Mouse (Mus musculus): ENCODE data around the gene 9930111J21Rik2.
"Not testable (repeated sequence)": the region's sequence is repeated elsewhere in the genome, so short reads cannot be mapped to it uniquely, and the experiment has no call there.

9930111J21Rik2 gene

DNA sequence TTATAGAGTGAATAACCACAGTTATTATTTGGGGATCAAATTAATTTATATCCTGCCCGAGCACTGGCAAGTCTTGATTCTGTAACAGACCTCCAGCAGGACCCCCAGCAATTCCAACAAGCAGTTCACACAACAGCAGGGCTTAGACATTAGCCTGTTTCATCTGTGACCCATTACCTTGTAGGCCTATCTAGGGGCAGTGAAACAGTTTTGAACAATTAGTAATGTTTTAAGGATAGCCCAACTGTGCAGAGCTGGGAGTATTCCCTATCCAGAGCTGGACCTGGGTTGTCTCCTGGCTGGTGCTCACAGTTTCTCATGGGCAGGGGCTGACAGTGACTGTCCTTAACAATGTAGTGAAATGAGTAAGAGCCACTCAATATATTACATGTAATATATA lies 26.0 kb upstream of the 9930111J21Rik2 start:
- DNase-seq (ENCODE audit: low spot score in 2 of 2), result peak in 1 of 2 experiments; percentile 37

DNA sequence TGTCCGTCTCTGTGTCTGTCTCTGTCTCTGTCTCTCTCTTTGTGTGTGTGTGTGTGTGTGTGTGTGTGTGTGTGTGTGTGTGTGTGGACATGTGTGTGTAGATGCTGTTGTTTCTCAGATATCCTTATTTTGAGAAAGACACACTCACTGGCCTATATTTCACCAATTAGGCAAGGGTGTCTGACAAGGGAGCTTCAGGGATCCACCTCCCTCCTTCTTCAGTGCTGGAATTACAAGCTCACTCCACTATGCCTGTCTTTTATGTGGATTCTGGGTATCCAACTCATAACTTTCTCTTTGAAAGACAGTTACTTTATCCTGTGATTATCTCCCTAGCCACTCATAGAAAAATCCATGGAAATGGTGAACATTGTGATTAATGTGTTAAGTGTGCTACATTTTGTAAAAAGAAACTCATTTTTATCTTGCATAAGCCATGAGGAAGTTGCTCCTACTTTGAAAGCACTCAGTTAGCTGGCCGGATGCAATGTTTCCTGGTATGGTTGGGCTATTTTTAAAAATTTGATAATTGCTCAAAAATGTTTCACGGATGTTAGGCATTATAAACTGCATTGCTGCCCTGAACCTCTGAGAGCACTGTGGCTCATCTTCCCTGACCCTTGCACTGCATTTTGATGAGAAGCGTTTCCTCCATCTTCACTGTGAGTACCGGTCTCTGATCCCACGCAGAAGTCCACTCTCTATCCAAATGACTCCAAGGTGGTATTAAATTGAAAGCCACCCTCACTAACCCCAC lies 25.1 kb upstream of the 9930111J21Rik2 start, which contains the start of gene Ifi47:
TSS of gene Ifi47 (plus strand) at position 587 of the 757 bp plus-strand sequence.
- peak in 1 of 2 experiments; percentile 52 for DNase-seq (ENCODE audit: low spot score in 2 of 2)

DNA sequence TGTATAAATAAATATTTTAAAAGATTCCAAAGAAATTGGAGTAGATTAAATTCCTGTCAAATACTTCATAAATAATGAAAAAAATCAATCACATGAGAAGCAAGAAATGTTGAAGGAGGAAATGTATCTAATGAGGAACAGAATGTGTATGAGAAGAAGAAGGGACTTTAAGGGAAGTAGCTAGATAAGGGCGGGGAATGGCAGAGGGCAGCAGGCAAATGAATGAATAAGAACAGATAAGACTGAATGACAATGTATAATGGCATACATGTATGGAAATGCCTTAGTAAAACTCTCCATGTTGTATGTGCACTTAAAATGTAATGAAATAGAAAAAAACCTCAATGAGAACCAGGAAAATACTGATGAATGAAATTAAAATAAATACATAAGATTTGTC lies 17.3 kb upstream of the 9930111J21Rik2 start:
- DNase-seq (ENCODE audit: low spot score in 2 of 2), result no peak

DNA sequence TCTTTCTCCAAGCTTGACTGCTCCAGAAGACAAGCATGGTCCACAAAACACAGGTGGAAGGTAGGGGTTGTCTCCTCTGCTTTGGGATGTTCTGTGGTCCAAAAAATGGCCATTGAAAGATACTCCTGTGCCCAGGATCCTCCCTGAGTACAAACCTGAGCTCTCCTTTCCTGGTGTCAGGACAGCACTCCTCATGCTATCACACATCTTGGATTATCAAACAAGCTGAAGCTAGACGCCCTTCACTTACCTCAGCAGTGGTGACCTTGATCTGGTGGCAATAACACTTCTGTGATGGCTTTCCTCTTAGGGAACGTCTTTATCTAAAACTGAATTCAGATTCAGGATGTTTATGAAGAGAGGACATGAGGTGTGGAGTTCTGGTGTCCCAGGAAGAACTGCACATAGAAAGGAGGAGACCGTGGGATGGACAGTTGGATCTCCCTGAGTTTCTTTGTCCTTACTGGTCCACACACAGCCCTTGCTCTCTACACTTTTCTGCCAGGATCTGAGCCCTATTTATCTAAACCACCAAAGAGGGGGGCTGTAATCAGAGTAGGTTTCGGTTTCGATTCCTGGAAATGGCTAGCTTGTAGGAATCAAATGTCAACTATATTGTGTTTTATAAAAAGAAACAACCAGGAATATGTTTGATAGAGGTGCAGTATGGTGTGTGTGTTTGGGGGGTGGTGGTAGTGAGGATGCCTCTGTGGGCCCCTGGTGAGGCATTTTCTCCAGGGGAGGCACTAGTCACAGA lies 12.8 kb upstream of the 9930111J21Rik2 start, which contains the start of gene Tgtp2:
TSS of gene Tgtp2 (minus strand) at position 494 of the 757 bp plus-strand sequence.
- not testable (repeated sequence) for DNase-seq (ENCODE audit: low spot score in 2 of 2)

DNA sequence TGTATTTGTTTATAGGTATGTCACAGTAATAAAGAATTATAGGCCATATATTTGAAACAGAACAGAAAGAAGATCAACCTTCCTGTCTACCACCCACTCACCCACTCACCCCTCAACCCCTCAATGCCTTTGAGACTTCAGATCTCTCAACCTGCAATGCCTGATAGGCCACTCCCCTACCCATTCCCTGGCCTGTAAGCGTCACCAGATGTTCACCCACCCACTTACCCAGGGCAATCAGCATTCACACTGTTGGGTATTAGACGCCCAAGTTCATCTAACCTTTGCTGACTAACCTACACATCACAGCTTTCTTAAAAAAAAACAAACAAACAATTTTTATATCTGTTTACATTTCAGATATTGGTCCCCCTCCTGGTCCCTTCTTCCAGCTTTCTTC lies 10.8 kb upstream of the 9930111J21Rik2 start:
- not testable (repeated sequence) for DNase-seq (ENCODE audit: low spot score in 2 of 2)

DNA sequence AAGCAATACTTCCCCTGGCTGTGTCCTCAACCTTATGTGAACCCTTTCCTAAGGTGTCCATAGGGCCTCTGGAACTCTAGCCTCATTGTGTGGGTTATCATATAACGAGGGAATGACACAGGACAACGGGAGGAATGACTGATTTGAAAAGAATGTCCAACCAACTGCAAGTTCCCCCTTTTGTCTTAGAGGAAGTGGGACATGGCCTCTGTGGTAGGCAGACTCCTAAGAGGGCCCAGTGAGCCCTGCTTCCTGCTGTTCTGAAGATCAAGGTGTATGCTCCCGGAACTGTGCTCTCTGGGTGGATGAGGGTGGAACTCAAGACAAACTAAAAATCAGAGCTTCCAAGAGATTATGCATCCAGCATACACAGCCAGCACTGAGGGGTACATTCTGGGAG lies 9.0 kb upstream of the 9930111J21Rik2 start:
- DNase-seq (ENCODE audit: low spot score in 2 of 2), result not testable (repeated sequence)

DNA sequence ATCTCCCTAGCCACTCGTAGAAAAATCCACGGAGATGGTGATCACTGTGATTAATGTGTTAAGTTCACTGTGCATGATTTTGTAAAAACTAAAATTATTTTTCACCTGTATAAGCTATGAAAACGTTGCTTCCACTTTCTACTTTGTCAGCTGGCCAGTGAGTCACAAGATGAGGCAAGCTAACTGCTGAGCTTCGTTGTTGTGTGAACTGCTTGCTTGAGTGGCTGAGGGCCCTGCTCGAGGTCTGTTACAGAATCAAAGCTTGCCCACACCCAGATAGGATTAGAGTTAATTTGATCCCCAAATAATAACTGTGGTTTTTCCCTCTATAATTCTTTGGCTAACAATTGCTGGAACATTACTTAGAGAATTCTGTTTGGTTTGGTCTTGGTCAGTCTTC lies 852 bp upstream of the 9930111J21Rik2 start:
- not testable (repeated sequence) for DNase-seq (ENCODE audit: low spot score in 2 of 2)

DNA sequence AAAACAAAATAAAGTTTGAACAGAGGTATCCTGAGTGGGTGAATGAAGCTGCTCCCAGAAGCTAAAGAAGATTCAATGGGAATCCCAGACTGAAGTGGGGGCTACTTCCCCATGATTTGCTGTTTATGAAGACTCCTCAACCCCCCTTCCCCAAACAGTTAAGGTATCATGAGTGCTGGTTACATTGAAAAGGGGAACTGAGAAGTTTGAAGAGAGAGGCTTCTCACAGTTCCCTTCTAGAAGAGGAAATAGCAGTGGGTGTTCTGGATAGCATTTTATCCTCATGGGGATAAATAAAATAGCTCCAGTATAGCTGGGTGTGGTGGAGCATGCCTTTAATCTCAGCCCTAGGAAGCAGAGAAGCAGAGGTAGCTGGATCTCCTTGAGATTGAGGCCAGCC lies 978 bp downstream of the 9930111J21Rik2 start:
- not testable (repeated sequence) for DNase-seq (ENCODE audit: low spot score in 2 of 2)

DNA sequence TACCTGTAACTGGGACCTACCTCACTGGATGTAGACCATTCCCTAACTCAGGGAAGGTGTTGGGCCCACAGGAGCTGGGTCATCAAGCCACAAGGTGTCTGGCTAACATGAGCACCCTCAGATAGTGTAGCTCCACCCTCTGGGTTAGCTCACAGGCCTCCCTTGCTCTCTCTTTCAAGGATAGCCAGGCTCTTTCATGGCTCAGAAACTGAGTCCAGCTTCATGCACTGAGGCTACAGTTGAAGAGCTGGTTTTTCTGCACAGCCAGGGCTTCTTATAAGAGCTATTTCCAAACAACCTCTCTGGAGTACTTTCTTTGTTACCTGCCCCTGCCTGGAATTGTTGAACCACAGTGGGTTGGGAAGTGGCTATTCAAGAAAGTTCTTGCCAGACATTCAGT lies 39.0 kb downstream of the 9930111J21Rik2 start:
- not testable (repeated sequence) for DNase-seq (ENCODE audit: low spot score in 2 of 2)

DNA sequence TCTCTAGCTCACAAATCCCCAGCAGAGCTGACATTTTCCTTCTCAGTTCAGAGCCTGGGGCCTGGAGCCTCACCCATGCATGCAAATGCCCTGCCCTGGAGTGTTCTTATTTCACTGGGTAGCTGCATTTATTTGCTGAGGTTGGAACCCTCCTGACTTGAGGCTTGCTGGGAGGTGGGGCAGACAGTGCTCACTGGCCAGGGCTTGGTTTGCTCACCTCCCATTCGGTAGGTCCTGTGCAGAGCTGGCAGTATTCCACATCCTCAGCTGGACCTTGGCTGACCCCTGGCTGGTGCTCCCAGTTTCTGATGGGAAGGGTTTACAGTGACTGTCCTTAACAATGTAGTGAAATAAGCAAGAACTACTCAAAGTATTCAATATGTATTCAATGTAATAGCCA lies 44.3 kb downstream of the 9930111J21Rik2 start:
- DNase-seq (ENCODE audit: low spot score in 2 of 2), result not testable (repeated sequence)

DNA sequence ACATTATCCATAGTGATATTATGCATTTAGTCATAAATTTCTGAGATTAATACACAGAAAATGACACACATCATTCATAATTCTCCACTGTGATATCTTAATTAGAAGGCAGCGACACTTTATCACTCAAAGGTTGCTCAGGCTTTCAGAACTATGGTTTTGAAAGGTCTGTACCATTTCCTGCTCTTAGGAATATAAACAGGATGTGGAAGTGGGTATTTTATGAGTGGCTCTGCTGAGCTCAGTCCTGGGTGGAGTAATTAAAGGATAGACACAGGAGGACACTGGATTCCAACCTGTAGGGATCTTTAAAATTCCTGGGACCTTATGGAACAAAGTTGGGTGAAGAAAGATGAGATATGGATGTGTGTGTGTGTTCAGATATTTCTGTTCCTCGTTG lies 44.7 kb downstream of the 9930111J21Rik2 start:
- not testable (repeated sequence) for DNase-seq (ENCODE audit: low spot score in 2 of 2)

DNA sequence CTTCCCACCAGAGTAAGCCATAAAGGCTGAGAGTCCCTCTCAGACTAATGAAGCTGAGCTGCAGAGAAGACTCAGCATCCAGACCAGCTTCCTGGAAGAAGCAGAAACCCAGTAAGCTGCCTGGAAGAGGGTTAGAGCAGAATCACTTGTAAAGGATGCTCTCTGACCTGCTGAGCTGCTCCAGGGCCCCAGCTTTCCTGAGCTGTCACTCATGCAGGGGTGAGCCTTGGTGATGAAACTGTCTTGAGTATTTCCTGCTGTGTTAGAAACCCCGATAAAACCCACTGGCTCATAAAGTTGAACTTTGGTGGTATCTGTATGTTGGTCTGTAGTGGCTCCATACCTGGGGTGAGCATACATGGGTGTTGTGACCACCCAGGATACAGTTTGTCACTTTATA lies 50.6 kb downstream of the 9930111J21Rik2 start:
- not testable (repeated sequence) for DNase-seq (ENCODE audit: low spot score in 2 of 2)

DNA sequence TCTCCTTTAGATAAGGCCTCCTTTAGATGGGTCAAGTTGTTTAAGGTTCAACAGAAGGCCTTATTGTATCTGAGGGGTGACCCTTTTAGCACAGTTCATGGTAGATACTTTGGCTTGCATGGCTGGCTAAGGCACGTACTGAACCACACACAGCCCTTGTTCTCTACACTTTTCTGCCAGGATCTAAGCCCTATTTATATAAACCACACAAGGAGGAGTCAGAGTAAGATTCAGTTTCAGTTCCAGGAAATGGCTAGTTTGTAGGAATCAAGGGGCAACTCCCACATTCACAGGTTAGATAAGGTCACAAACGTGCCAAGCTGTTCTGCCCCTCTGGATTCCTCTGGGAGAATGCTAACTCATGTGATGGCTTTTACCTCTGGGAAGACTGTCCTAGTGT lies 57.0 kb downstream of the 9930111J21Rik2 start, which contains the start of gene Tgtp1:
TSS of gene Tgtp1 (minus strand) at position 155 of the 400 bp plus-strand sequence.
- not testable (repeated sequence) for DNase-seq (ENCODE audit: low spot score in 2 of 2)

DNA sequence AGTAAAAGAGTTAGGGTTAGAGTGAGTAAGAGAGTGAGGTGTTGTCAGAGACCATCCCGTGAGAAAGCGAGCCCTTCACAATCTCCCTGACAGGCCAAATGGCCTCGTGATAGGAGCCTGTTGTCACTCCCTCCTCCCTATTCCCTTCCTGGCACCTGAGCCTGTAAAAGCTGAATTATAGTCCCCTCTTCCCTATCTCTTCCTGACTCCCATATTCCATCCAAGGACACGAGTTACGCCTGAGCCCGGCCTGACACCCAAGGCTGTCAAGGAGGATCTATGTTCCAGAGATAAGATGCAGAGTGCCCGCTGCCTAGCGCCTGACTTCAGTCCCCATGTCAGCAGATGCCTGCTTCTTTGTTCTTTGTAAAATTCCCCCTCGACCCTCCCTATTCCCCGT lies 57.7 kb downstream of the 9930111J21Rik2 start:
- DNase-seq (ENCODE audit: low spot score in 2 of 2), result not testable (repeated sequence)

DNA sequence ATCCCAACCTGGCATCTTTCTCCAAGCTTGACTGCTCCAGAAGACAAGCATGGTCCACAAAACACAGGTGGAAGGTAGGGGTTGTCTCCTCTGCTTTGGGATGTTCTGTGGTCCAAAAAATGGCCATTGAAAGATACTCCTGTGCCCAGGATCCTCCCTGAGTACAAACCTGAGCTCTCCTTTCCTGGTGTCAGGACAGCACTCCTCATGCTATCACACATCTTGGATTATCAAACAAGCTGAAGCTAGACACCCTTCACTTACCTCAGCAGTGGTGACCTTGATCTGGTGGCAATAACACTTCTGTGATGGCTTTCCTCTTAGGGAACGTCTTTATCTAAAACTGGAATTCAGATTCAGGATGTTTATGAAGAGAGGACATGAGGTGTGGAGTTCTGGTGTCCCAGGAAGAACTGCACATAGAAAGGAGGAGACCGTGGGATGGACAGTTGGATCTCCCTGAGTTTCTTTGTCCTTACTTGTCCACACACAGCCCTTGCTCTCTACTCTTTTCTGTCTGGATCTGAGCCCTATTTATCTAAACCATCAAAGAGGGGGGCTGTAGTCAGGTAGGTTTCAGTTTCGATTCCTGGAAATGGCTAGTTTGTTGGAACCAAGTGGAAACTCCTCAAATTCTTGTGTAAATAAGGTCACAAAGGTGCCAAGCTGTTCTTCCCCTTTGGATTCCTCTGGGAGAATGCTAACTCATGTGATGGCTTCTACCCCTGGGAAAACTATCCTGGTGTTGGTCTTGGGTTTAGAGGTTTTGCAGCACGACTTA lies 59.1 kb downstream of the 9930111J21Rik2 start, which contains the start of gene Gm12185:
TSS of gene Gm12185 (minus strand) at position 487 of the 781 bp plus-strand sequence.
- not testable (repeated sequence) for DNase-seq (ENCODE audit: low spot score in 2 of 2)

DNA sequence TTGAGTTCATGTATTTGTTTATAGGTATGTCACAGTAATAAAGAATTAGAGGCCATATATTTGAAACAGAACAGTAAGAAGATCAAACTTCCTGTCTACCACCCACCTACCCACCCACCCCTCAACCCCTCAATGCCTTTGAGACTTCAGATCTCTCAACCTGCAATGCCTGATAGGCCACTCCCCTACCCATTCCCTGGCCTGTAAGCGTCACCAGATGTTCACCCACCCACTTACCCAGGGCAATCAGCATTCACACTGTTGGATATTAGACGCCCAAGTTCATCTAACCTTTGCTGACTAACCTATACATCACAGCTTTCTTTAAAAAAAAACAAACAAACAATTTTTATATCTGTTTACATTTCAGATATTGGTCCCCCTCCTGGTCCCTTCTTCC lies 61.1 kb downstream of the 9930111J21Rik2 start:
- not testable (repeated sequence) for DNase-seq (ENCODE audit: low spot score in 2 of 2)

DNA sequence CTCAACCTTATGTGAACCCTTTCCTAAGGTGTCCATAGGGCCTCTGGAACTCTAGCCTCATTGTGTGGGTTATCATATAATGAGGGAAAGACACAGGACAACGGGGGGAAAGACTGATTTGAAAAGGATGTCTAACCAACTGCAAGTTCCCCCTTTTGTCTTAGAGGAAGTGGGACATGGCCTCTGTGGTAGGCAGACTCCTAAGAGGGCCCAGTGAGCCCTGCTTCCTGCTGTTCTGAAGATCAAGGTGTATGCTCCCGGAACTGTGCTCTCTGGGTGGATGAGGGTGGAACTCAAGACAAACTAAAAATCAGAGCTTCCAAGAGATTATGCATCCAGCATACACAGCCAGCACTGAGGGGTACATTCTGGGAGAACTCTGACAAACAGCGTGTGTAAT lies 62.8 kb downstream of the 9930111J21Rik2 start:
- DNase-seq (ENCODE audit: low spot score in 2 of 2), result not testable (repeated sequence)

DNA sequence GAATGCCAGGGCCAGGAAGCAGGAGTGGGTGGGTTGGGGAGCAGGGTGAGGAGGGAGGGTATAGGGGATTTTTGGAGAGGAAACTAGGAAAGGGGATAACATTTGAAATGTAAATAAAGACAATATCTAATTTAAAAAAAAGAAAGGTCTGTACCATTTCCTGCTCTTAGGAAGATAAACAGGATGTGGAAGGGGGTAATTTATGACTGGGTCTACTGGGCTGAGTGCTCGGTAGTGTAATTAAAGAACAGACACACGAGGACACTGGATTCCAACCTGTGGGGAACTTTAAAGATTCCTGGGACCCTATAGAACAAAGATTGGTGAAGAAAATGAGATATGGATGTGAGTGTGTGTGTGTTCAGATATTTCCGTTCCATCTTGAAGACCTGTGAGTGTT lies 68.2 kb downstream of the 9930111J21Rik2 start:
- DNase-seq (ENCODE audit: low spot score in 2 of 2), result not testable (repeated sequence)

DNA sequence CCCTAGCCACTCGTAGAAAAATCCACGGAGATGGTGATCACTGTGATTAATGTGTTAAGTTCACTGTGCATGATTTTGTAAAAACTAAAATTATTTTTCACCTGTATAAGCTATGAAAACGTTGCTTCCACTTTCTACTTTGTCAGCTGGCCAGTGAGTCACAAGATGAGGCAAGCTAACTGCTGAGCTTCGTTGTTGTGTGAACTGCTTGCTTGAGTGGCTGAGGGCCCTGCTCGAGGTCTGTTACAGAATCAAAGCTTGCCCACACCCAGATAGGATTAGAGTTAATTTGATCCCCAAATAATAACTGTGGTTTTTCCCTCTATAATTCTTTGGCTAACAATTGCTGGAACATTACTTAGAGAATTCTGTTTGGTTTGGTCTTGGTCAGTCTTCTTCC lies 71.0 kb downstream of the 9930111J21Rik2 start:
- not testable (repeated sequence) for DNase-seq (ENCODE audit: low spot score in 2 of 2)

DNA sequence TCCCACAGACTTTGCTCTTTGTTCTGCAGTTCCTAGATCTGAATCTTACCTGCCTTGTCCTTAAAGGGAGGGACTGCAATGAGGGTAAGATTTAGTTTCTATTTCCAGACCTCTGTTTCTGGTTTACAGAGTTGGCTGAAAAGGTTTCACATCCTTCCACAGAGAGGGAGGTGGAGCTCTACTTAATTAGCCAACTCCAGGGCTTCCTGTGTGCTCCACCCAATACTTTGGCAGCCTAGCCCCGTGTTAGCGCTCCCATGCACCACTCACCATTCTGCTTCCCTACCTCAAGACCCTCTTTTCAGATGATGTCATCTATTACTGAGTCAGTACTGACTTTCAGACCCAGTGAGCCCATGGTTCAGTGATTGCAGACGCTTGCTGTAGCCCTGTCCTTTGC lies 71.8 kb downstream of the 9930111J21Rik2 start, which contains the start of gene 9930111J21Rik1:
TSS of gene 9930111J21Rik1 (minus strand) at position 148 of the 400 bp plus-strand sequence.
- DNase-seq (ENCODE audit: low spot score in 2 of 2), result not testable (repeated sequence)

DNA sequence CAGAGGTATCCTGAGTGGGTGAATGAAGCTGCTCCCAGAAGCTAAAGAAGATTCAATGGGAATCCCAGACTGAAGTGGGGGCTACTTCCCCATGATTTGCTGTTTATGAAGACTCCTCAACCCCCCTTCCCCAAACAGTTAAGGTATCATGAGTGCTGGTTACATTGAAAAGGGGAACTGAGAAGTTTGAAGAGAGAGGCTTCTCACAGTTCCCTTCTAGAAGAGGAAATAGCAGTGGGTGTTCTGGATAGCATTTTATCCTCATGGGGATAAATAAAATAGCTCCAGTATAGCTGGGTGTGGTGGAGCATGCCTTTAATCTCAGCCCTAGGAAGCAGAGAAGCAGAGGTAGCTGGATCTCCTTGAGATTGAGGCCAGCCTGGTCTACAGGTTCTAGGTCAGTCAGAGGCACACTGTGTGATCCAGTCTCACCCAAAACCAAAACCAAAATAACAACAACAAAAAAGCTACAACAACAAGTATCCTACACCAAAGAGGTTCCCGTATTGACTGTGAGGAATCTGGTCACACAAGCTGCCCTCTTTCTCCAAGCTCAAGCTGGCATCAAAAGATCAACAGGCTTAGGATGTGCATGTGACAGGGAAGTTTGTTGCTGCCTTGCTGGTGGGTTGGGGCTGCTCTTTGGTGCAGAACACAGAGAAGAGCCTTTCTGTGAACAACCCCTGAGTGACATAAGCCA lies 72.7 kb downstream of the 9930111J21Rik2 start, which contains the start of gene Olfr56:
TSS of gene Olfr56 (plus strand) at position 650 of the 700 bp plus-strand sequence.
- DNase-seq (ENCODE audit: low spot score in 2 of 2), result not testable (repeated sequence)

Measured in spleen, postnatal 4 days (tissue).